Mouse (Mus musculus): ENCODE data around the gene Slc22a13. TPM values are rescaled to one million over a fixed set of nuclear protein-coding genes. Genes with fewer than 3 reads are reported as not detected.

Gene Slc22a13
- polyA plus RNA-seq, 1 experiment from 2014 or later: not detected

- no peaks in the 10 kb centered on the region for H3K36me3 ChIP-seq
- no peak overlapping the region for H3K27ac ChIP-seq (replicated peaks)
- no peaks in the 10 kb centered on the region for H3K4me1 ChIP-seq (replicated peaks)
- no peak overlapping the region for H3K9ac ChIP-seq
- no peak overlapping the region for H3K4me3 ChIP-seq
- no peaks in the 10 kb centered on the region for H3K9me3 ChIP-seq
- 35% methylated on average over 11 of the region's 11 CpGs for WGBS
- H3K4me2 ChIP-seq: no peak overlapping the region
- no peaks in the 10 kb centered on the region for H3K27me3 ChIP-seq
- no peak for ATAC-seq (ENCODE audit: low FRiP score, low read depth)
These were observed 16.5 kb downstream of the Slc22a13 start for GRCm38 (mm10) chr9:119192202-119192990.

- H3K36me3 ChIP-seq: no peaks in the 10 kb centered on the region
- peak; percentile 71; the same call in 1 of the 2 replicates for ATAC-seq (ENCODE audit: low FRiP score, low read depth)
- no peak overlapping the region for H3K4me3 ChIP-seq
- WGBS: 46% methylated on average over 3 of the region's 3 CpGs
- H3K27ac ChIP-seq (replicated peaks): no peak overlapping the region
- no peak overlapping the region for H3K4me2 ChIP-seq
- no peaks in the 10 kb centered on the region for H3K4me1 ChIP-seq (replicated peaks)
- no peaks in the 10 kb centered on the region for H3K27me3 ChIP-seq
- H3K9me3 ChIP-seq: no peaks in the 10 kb centered on the region
- H3K9ac ChIP-seq: no peak overlapping the region
These were observed 27.6 kb downstream of the Slc22a13 start for GRCm38 (mm10) chr9:119181241-119181728.

- Histone ChIP-seq H3K36me3 (no peaks in the 10 kb centered on the region), H3K27me3 (no peaks in the 10 kb centered on the region), H3K27ac (replicated peaks) (no peak overlapping the region), H3K9me3 (no peaks in the 10 kb centered on the region), H3K4me3 (no peak overlapping the region), H3K4me1 (replicated peaks) (no peaks in the 10 kb centered on the region), H3K4me2 (no peak overlapping the region), H3K9ac (no peak overlapping the region)
- 92% methylated on average over 11 of the region's 11 CpGs for WGBS
- ATAC-seq (ENCODE audit: low FRiP score, low read depth): no peak
These were observed 29.6 kb downstream of the Slc22a13 start for GRCm38 (mm10) chr9:119179292-119179691.

DNA sequence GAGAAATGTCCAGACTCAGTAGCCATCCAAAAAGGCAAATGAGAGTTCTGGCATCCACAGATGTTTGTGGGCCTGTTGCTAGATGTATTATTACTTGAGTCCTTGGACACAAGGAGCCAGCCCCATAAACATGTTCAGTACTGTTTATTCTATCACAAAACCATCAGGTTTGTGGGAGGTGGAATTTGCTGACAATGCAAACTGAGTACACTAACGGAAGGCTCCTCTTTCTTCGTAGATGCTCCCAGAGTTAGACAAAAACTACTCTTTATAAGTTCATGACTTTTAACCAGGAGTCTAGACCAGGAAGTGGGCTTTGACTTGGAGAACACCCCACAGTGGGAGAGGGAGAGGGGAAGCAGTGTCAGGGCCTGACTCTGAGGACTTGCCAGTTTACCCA is 41.3 kb downstream of the Slc22a13 start:
- no peaks in the 10 kb centered on the region for H3K27me3 ChIP-seq
- 95% methylated on average over 2 of the region's 2 CpGs for WGBS
- H3K36me3 ChIP-seq: no peaks in the 10 kb centered on the region
- no peak overlapping the region for H3K9ac ChIP-seq
- no peaks in the 10 kb centered on the region for H3K4me1 ChIP-seq (replicated peaks)
- no peaks in the 10 kb centered on the region for H3K9me3 ChIP-seq
- H3K4me3 ChIP-seq: no peak overlapping the region
- H3K4me2 ChIP-seq: no peak overlapping the region
- ATAC-seq (ENCODE audit: low FRiP score, low read depth): no peak
- H3K27ac ChIP-seq (replicated peaks): no peak overlapping the region

GRCm38 (mm10) chr9:119165548-119165947 is 43.4 kb downstream of the Slc22a13 start:
- no peak overlapping the region for H3K4me3 ChIP-seq
- WGBS: 93% methylated on average over 6 of the region's 6 CpGs

DNA sequence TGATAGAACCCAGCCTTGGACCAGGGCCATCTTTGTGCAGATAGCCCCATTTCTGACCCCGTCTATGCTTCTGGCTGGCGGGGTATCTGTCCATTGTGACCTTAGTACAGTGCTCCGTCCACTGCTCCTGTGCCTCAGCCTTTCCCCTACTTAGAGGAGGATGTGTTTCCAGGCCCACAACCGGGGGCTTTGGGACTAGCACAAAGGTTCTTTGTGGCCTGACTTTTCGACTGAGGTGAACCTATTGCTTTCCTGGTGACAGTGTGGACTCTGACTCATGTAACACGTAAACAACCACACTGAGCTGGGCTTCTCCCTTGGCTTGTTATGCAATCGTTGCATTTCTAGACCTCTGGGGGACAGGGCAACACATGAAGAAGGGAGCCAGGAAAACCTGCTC is 44.2 kb downstream of the Slc22a13 start:
- Histone ChIP-seq H3K9me3 (no peaks in the 10 kb centered on the region), H3K36me3 (no peaks in the 10 kb centered on the region), H3K4me1 (replicated peaks) (no peaks in the 10 kb centered on the region), H3K27ac (replicated peaks) (no peak overlapping the region), H3K4me3 (no peak overlapping the region), H3K27me3 (no peaks in the 10 kb centered on the region), H3K9ac (no peak overlapping the region), H3K4me2 (no peak overlapping the region)
- WGBS: 89% methylated on average over 7 of the region's 7 CpGs
- ATAC-seq (ENCODE audit: low FRiP score, low read depth): no peak

More at GRCm38 (mm10) chr9:119165548-119165947, 43.4 kb downstream of the Slc22a13 start:
- no peaks in the 10 kb centered on the region for H3K9me3 ChIP-seq
- H3K27me3 ChIP-seq: no peaks in the 10 kb centered on the region
- no peak for ATAC-seq (ENCODE audit: low FRiP score, low read depth)
- H3K36me3 ChIP-seq: no peaks in the 10 kb centered on the region
- no peak overlapping the region for H3K4me2 ChIP-seq
- H3K9ac ChIP-seq: no peak overlapping the region
- no peaks in the 10 kb centered on the region for H3K4me1 ChIP-seq (replicated peaks)
- no peak overlapping the region for H3K27ac ChIP-seq (replicated peaks)

GRCm38 (mm10) chr9:119160689-119161088 is 48.2 kb downstream of the Slc22a13 start:
- H3K4me1 ChIP-seq (replicated peaks): no peaks in the 10 kb centered on the region
- WGBS: 92% methylated on average over 3 of the region's 3 CpGs

GRCm38 (mm10) chr9:119158861-119159260 is 50.0 kb downstream of the Slc22a13 start, which contains the start of gene Gm47289:
Gm47289 (plus strand) TSS chr9:119159161.
- H3K36me3 ChIP-seq: no peaks in the 10 kb centered on the region
- no peaks in the 10 kb centered on the region for H3K4me1 ChIP-seq (replicated peaks)
- no peak within 1 kb of the TSS for H3K9ac ChIP-seq
- no peaks in the 10 kb centered on the region for H3K9me3 ChIP-seq
- no peak for ATAC-seq (ENCODE audit: low FRiP score, low read depth)
- no peak within 1 kb of the TSS for H3K27ac ChIP-seq (replicated peaks)
- no peak within 1 kb of the TSS for H3K4me2 ChIP-seq
- WGBS: 61% methylated on average over 4 of the region's 4 CpGs
- peaks cover 17% of the 10 kb centered on the region for H3K27me3 ChIP-seq
- H3K4me3 ChIP-seq: no peak within 1 kb of the TSS

More at GRCm38 (mm10) chr9:119160689-119161088, 48.2 kb downstream of the Slc22a13 start:
- ATAC-seq (ENCODE audit: low FRiP score, low read depth): no peak
- 0 out of 2 replicates have a peak, but pooled peaks cover 10% of the 10 kb centered on the region for H3K27me3 ChIP-seq
- H3K4me3 ChIP-seq: no peak overlapping the region
- no peak overlapping the region for H3K9ac ChIP-seq
- H3K9me3 ChIP-seq: no peaks in the 10 kb centered on the region
- no peaks in the 10 kb centered on the region for H3K36me3 ChIP-seq
- no peak overlapping the region for H3K4me2 ChIP-seq
- no peak overlapping the region for H3K27ac ChIP-seq (replicated peaks)

DNA sequence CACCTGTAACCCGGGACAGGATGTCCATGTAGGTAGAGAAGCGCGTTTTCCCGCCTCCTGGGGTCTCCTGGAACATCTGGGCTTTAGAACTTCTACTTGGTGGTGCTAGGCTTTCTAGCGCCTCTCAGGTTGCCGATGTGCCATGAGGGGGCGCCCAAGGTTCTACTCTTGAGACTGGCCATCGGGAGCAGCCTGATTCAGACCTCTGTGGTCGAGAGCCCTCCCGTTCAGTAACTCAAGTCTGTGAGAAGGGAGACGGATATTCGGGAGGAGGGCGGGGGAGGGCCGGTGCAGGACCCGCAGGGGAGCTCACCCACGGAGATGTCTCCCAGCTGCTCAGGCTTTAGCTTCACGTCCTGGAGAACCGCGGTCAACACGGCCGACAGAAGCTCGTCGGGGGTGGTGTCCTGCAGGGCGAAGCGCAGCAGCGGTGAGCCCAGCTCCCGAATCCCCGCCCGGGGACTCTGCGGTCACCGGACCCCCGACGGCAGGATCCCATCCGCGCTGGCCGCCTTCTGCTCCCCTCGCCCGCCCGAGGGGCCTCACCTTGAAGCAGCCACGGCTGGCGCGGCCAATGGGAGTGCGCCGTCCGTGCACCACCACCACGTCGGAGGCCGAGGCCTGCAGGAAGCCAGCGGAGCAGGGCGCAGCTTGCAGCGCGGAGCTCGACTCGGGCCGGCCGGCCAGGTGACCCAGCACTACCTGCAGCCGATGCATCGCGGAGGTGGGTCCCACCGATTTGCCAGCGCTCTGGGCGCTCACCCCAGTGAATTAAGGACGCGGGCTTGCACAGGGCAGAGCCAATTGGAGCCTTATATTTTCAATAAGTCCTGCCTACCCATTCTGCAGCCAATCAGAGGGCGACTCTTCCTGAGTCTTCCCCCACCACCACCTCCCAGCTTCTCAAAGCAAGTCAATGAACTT is 52.4 kb downstream of the Slc22a13 start, which contains the start of gene Acaa1b:
Gene Acaa1b, minus strand, starts transcription at position 816 of the 924 bp plus-strand sequence.
- Histone ChIP-seq H3K4me3 (peak within 1 kb of the TSS; percentile 57), H3K9me3 (no peaks in the 10 kb centered on the region), H3K4me2 (peak within 1 kb of the TSS; percentile 65), H3K27me3 (peaks cover 17% of the 10 kb centered on the region), H3K9ac (peak within 1 kb of the TSS; percentile 40), H3K36me3 (no peaks in the 10 kb centered on the region), H3K27ac (replicated peaks) (no peak within 1 kb of the TSS), H3K4me1 (replicated peaks) (no peaks in the 10 kb centered on the region)
- ATAC-seq (ENCODE audit: low FRiP score, low read depth): peak; percentile 89
- 1% methylated on average over 65 of the region's 65 CpGs for WGBS

GRCm38 (mm10) chr9:119155826-119156225 is 53.1 kb downstream of the Slc22a13 start:
- Histone ChIP-seq H3K4me1 (replicated peaks) (no peaks in the 10 kb centered on the region), H3K9me3 (no peaks in the 10 kb centered on the region), H3K27ac (replicated peaks) (no peak overlapping the region), H3K9ac (no peak overlapping the region), H3K4me2 (0 out of 2 replicates have a peak overlapping the region, but pooled peaks have one; percentile 65), H3K36me3 (no peaks in the 10 kb centered on the region), H3K4me3 (0 out of 2 replicates have a peak overlapping the region, but pooled peaks have one; percentile 57), H3K27me3 (peaks cover 17% of the 10 kb centered on the region)
- ATAC-seq (ENCODE audit: low FRiP score, low read depth): peak; percentile 11; the same call in 1 of the 2 replicates
- 60% methylated on average over 7 of the region's 7 CpGs for WGBS

DNA sequence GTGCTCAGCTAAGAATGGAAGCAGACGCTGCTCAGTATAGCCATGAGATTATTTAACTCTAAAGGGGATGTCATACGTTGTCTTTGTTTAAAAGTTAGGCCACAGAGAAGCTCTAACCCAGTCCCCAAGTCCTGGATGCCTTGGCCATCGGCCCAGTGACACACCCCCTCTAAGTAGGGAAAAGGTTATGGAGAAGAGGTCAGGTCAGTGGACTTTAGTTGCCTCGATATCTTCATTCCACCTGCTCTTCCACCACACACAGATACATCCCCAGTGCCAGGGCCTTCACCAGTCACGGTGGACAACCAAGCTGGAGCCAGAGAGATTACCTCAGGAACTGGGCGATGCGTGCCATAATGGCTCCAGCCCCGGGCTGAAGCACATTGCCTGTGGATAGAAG is 53.5 kb downstream of the Slc22a13 start:
- no peak for ATAC-seq (ENCODE audit: low FRiP score, low read depth)
- Histone ChIP-seq H3K27ac (replicated peaks) (no peak overlapping the region), H3K4me2 (no peak overlapping the region), H3K4me3 (no peak overlapping the region), H3K36me3 (no peaks in the 10 kb centered on the region), H3K9ac (no peak overlapping the region), H3K4me1 (replicated peaks) (no peaks in the 10 kb centered on the region), H3K9me3 (no peaks in the 10 kb centered on the region), H3K27me3 (peaks cover 17% of the 10 kb centered on the region)
- 88% methylated on average over 8 of the region's 8 CpGs for WGBS

Data from hindbrain, embryonic 15.5 days (tissue).